Mouse (Mus musculus) spleen, adult 2 months (tissue): ENCODE measurements at regions not wholly inside any gene's neighbourhood (a gene's known extent, or its start where the extent isn't known, plus 50 kb on each side); places are given as distances from the start of the nearest gene placed in this dataset.

ENCODE experiments used
- DNase-seq, 2 experiments: peaks; one replicate each; pipeline versions ENCODE4 v3.0.0 to v3.0.0-alpha.2; 2012 to 2021; ENCODE audit warnings: low spot score in 2 of 2, low read depth in 1 of 2
- H3K27ac ChIP-seq: fragments of 200-500 bp; 2 replicates; pipeline ENCODE4 v1.5.1; 2012; ENCODE audit warnings: low read length, inconsistent platforms; ENCODE audit not compliant: insufficient read depth
- H3K27me3 ChIP-seq: fragments of 200-500 bp; 2 replicates; pipeline ENCODE4 v1.6.1; 2012; ENCODE audit warnings: mild to moderate bottlenecking, moderate library complexity, low read length, inconsistent platforms; ENCODE audit not compliant: control insufficient read depth, insufficient read depth
- H3K36me3 ChIP-seq: fragments of 200-500 bp; 2 replicates; pipeline ENCODE4 v1.6.1; 2012; ENCODE audit warnings: mild to moderate bottlenecking, low read length, inconsistent platforms; ENCODE audit not compliant: control insufficient read depth, insufficient read depth
- H3K4me1 ChIP-seq: fragments of 200-500 bp; 2 replicates; pipeline ENCODE4 v1.6.1; 2011; ENCODE audit warnings: inconsistent platforms; ENCODE audit not compliant: control insufficient read depth, insufficient read depth, insufficient read length
- H3K4me3 ChIP-seq: fragments of 200-500 bp; 2 replicates; pipeline ENCODE4 v1.5.1; 2011; ENCODE audit warnings: mild to moderate bottlenecking, inconsistent platforms; ENCODE audit not compliant: insufficient read depth, insufficient read length; ENCODE audit errors: extremely low read depth
- CTCF ChIP-seq: fragments of 200-500 bp; IDR thresholded peaks from 2 replicates; pipeline ENCODE4 v1.5.1; 2011; ENCODE audit warnings: mild to moderate bottlenecking, inconsistent platforms; ENCODE audit not compliant: insufficient read depth, insufficient read length, insufficient replicate concordance; ENCODE audit errors: extremely low read depth
- POLR2A ChIP-seq: fragments of 200-500 bp; IDR thresholded peaks from 2 replicates; pipeline ENCODE4 v1.6.1; 2011; ENCODE audit warnings: low read depth, low read length, inconsistent platforms
- WGBS: fragments of 180-500 bp; shearing (Covaris S2); methylation state at CpG from one replicate; pipeline ENCODE4 v1.1.7; 2018; 5-methylcytosine and 5-hydroxymethylcytosine counted together

DNA sequence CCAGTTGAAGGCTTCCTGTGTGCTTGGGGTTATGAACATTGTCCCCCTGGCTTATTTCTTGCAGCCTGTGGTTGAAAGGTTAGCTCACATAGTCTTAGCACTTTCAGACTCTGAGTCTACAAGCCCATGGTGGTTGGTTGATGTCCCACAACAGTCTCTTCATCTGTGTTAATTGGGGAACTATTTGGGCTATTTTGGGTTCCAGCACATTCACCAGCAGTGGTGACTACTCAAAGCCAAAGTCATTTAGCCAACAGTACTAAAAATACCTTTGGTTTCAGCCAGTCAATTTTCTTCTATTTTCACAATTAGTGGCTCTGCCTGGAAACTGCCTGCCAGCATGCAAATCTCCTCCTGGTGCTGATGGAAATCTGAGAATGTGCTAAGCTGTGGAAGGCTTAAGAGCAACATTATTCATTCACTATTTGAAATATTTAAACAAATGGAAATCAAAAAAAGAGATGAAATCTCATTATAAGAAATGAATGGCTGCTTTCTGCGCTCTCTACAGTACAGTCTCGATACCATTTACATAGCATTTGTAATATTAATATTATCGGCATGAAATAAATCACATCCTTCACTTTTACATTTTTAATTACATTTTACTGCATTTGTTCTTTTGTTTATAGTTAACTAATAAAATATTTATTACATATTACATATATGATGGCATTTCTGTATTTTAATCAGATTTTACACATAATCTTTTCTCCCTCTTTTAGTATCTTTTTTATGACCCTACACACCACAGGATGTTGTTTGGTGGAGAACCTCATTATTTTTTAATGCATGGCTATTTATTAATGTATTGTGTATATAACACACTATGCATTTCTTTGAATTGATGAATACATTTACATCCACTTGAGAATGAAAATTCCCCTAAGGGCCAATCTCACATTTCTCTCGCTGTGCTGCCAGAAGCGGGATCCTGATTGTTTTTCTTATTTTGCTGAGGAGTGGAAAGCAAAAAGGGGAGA, 1023.5 kb downstream of the Car8 start:
- TF ChIP-seq POLR2A (no peak), CTCF (no peak)
- no peak for DNase-seq
- H3K4me1 ChIP-seq: no peaks in the 10 kb centered on the region
- 94% methylated on average over 5 of the region's 5 CpGs for WGBS
- no peak overlapping the region for H3K27ac ChIP-seq
- H3K36me3 ChIP-seq: no peaks in the 10 kb centered on the region
- H3K4me3 ChIP-seq: no peak overlapping the region
- no peaks in the 10 kb centered on the region for H3K27me3 ChIP-seq

DNA sequence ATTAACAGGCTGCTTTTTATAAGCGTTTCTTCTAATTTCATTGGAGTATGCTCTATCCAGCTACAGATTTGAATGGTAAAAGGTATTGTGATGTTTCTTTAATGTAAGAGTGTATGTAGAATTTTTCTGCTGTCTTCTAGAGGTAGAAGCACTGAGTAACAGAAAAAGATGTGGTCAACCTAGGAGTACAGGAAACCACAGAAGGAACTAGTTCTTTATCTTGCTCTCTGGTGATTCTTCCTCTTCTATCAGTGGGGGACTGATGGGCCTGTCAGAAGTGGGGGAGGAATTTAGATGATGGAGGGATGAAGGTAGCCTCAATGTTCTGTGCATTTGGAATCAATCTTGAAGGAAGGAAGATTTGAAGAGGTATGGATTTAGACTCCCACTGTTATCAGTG, 1031.9 kb downstream of the Car8 start:
- Histone ChIP-seq H3K36me3 (no peaks in the 10 kb centered on the region), H3K27ac (no peak overlapping the region), H3K4me1 (peaks cover 5% of the 10 kb centered on the region; the same call in 1 of the 2 replicates), H3K4me3 (no peak overlapping the region), H3K27me3 (no peaks in the 10 kb centered on the region)
- no peak for TF ChIP-seq CTCF
- no peak for TF ChIP-seq POLR2A
- 7% methylated on average over 1 of the region's 1 CpGs for WGBS
- peak in 1 of 2 experiments; percentile 2 for DNase-seq

DNA sequence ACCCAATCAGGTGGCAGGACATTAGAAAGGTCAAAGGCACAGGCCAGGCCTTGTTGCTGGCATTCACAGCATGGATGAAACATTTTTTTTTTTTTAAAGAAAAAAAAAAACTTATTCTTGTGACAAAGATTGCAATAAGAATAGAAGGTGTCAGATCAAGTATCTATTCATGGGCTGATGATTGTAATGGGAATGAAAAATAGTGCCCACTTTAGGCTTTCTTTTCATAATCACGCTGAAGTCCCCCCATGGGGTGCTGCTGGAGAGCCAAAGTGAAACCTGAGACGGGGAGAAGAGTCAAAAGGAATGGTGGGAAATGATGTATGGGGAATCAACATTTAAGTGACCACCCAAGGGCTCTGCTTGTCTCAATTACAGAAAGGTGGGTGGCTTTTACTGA, 1037.0 kb downstream of the Car8 start:
- Histone ChIP-seq H3K27ac (no peak overlapping the region), H3K4me1 (0 out of 2 replicates have a peak, but pooled peaks cover 2% of the 10 kb centered on the region), H3K4me3 (no peak overlapping the region), H3K27me3 (no peaks in the 10 kb centered on the region), H3K36me3 (no peaks in the 10 kb centered on the region)
- DNase-seq: no peak
- 89% methylated on average over 2 of the region's 2 CpGs for whole genome bisulfite sequencing
- TF ChIP-seq CTCF (no peak), POLR2A (no peak)

DNA sequence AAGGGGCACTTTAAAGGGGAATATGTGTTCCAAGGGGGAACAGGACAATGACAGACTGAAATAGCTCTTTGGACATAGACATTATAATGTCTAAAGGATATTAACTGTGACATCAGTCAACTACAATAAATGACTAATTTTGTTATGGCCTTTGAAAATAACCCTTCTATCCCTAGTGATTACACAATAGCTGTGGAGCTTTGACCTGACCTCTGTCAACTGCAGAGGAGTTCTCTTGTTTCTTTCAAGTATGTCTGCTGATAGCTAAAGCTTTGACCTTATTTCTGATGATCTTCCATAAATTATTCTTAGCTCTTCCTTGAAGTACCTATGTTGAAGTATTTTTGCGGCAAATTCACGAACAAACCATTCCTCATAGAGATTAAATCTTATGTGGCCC, 1038.9 kb downstream of the Car8 start:
- Histone ChIP-seq H3K36me3 (no peaks in the 10 kb centered on the region), H3K4me1 (no peaks in the 10 kb centered on the region), H3K27me3 (no peaks in the 10 kb centered on the region), H3K27ac (no peak overlapping the region), H3K4me3 (no peak overlapping the region)
- WGBS: 96% methylated on average over 2 of the region's 2 CpGs
- TF ChIP-seq POLR2A (no peak), CTCF (no peak)
- DNase-seq: no peak

DNA sequence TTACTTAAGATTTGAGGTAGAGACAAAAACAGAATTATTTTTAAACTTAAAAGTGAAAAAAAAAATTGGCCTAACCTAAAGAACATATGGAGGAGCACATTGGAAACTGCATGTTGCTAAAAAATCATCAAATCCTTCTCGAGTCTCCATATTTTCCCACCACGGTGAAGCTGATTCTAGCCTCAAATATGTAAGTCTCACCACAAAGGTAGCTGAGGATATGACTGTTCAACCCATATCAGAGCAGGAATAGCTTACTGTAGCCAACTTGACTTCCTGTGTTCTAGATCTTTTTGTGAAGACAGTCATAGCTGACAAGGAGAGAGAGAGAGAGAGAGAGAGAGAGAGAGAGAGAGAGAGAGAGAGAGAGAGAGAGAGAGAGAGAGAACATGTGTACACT, 1039.8 kb downstream of the Car8 start:
- no peaks in the 10 kb centered on the region for H3K4me1 ChIP-seq
- no peak overlapping the region for H3K27ac ChIP-seq
- no peak for TF ChIP-seq CTCF
- DNase-seq: no peak
- WGBS: 39% methylated on average over 2 of the region's 2 CpGs
- H3K36me3 ChIP-seq: no peaks in the 10 kb centered on the region
- no peak overlapping the region for H3K4me3 ChIP-seq
- H3K27me3 ChIP-seq: no peaks in the 10 kb centered on the region

DNA sequence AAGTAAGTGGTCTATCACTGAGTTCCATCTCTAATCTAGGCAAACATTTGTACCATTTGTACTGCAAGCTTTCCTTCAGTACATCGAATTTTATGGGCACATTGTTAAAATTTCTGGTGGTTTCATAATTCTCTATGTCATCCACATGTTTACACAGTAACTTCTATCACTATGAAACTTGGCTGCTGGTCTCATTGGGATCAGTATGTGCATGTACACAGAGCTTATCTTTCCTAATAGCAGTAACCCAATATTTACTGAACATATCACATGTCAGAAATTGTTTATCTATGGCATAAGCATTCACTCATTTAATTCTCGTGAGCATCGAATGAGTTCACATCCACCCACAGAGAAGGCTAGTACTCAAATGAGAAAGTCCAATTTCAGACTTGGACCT, 1042.3 kb downstream of the Car8 start:
- WGBS: 86% methylated on average over 3 of the region's 3 CpGs
- H3K36me3 ChIP-seq: no peaks in the 10 kb centered on the region
- H3K27me3 ChIP-seq: no peaks in the 10 kb centered on the region
- TF ChIP-seq CTCF (no peak), POLR2A (no peak)
- no peaks in the 10 kb centered on the region for H3K4me1 ChIP-seq
- H3K4me3 ChIP-seq: no peak overlapping the region
- no peak overlapping the region for H3K27ac ChIP-seq
- no peak for DNase-seq

DNA sequence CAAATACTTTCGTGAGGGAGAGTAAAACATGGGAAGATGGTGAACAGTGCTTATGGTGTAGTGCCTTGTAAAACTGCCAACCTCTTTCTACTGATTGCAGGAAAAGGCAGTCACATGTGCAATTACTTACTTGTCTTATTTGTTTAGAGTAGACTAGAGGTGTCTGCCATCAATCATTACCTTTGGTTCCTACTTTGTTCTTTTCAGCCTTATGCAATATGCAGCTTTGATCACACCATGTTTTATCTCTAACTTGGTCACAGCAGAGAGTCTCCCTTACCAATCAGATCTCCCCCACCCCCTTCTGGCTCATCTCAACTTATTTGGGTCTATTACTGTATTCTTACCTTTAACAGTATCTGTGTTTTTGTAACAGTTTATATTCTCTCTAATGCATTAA, 1043.2 kb downstream of the Car8 start:
- Histone ChIP-seq H3K4me1 (no peaks in the 10 kb centered on the region), H3K27ac (no peak overlapping the region), H3K4me3 (no peak overlapping the region), H3K36me3 (no peaks in the 10 kb centered on the region), H3K27me3 (no peaks in the 10 kb centered on the region)
- WGBS: 93% methylated on average over 1 of the region's 1 CpGs
- DNase-seq: no peak
- TF ChIP-seq POLR2A: no peak
- no peak for TF ChIP-seq CTCF
